Mouse (Mus musculus): ENCODE results near the gene Actn2. TPM values are rescaled to one million over a fixed set of nuclear protein-coding genes. Genes with fewer than 3 reads are reported as not detected.

Gene Actn2
- polyA plus RNA-seq (2014; fragmentation: Illumina TruSeq; extraction: RNeasy Lipid Tissue Mini Kit (QIAGEN cat#74804); ENCODE audit: low read depth, low replicate concordance), result 1,417 TPM

DNA sequence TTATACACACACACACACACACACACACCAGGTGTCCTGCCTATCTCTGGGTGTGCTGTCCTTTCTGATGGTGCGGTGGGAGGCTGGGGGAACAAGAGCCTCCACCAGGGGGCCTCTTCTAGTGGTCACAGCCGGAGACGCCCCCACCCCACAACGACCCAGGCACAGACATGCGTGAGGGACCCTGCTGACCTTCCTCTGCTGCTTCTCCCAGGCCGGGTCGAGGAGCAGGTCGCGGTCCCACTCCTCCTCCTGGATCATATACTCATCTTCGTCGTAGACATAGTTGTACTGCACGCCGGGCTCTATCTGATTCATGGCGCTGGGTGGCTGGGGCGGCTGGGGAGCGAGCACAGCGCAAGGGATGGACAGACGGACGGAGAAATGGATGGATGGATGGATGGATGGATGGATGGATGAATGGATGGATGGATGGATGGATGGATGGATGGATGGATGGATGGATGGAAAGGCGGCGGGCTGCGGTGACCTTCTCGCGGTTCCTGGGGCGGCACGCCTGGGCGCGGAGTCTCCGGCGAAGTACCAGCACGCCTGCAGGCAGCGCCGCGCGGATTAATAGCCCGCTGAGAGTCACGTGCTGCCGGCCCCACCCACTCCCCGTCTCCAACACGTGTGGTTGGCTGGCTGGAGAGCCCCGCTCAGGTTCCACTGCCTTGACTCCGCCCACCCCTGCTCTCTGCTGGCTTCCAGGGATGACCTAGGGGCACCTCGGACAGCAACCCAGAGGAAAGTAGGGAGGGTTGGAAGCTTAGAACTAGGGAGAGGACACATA lies at the start of gene Actn2:
Gene Actn2 (minus strand): TSS at position 578 of the 793 bp plus-strand sequence.

DNA sequence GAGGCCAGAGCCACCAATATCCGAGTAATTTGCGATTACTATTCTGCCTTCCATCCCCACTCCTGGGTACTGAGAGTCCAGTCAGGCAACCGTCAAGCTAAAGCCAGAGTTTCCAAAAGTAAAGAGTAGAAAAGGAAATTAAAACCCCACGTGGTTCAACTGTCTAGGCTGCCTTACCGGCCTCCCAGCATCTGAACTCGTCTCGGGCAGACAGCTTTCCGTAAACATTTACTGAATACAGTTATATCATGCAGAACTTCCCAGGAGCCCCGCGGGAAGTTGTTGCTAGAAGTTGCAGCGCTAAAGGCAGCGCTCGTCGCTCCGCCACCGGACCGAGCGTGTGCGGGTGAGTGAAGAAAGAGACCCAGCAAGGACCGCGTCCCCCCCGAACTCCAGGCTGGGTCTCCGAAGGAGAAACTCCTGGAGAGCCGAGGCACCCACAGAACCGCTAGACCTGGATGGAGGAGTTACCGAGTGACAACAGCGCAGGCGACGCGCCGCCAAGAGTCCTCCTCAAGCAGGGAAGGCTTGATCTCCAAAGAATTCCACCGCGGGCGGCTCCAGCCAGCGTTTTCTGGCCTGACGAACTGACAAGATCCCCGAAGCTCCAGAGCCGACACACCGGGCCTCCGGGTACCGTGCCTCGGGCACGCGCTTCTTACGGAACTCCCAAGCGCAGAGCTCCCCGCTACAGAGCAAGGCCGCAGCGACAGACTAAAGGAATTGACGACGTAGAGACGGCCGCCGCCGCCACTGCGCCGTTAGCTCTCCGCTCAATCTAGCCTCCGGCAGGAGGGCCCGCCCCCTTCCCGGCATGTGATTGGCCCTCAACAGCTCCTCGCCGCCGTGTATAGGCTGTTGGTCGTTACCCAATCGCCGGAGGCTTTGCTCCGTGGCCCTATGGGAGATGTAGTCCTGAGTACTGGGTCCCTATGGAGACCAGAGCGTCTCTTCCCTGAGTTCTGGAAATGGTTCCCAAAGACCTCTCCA lies 82.9 kb downstream of the Actn2 start, which contains the start of gene Mtr:
Gene Mtr (minus strand): TSS at position 723 of the 990 bp plus-strand sequence.

Other genes starting within 250 kb of the Actn2 start
- 486 TPM for gene Ryr2, start 233.8 kb downstream of the Actn2 start, polyA plus RNA-seq (2014; fragmentation: Illumina TruSeq; extraction: RNeasy Lipid Tissue Mini Kit (QIAGEN cat#74804); ENCODE audit: low read depth, low replicate concordance)
- 113 TPM for gene Mtr, start 82.6 kb downstream of the Actn2 start, polyA plus RNA-seq (2014; fragmentation: Illumina TruSeq; extraction: RNeasy Lipid Tissue Mini Kit (QIAGEN cat#74804); ENCODE audit: low read depth, low replicate concordance)
- 10.7 TPM for gene Heatr1, start 54.3 kb upstream of the Actn2 start, polyA plus RNA-seq (2014; fragmentation: Illumina TruSeq; extraction: RNeasy Lipid Tissue Mini Kit (QIAGEN cat#74804); ENCODE audit: low read depth, low replicate concordance)
- gene Lgals8, start 124.2 kb upstream of the Actn2 start, polyA plus RNA-seq (2014; fragmentation: Illumina TruSeq; extraction: RNeasy Lipid Tissue Mini Kit (QIAGEN cat#74804); ENCODE audit: low read depth, low replicate concordance), result 61.5 TPM
- not detected for gene Edaradd, start 179.7 kb upstream of the Actn2 start, polyA plus RNA-seq (2014; fragmentation: Illumina TruSeq; extraction: RNeasy Lipid Tissue Mini Kit (QIAGEN cat#74804); ENCODE audit: low read depth, low replicate concordance)
- gene Ero1lb, start 225.1 kb upstream of the Actn2 start, polyA plus RNA-seq (2014; fragmentation: Illumina TruSeq; extraction: RNeasy Lipid Tissue Mini Kit (QIAGEN cat#74804); ENCODE audit: low read depth, low replicate concordance), result 2.1 TPM

All from heart, adult 10 weeks (tissue).